9 mouse cellular contexts compared by ENCODE assay signal in the genomic region with DNA sequence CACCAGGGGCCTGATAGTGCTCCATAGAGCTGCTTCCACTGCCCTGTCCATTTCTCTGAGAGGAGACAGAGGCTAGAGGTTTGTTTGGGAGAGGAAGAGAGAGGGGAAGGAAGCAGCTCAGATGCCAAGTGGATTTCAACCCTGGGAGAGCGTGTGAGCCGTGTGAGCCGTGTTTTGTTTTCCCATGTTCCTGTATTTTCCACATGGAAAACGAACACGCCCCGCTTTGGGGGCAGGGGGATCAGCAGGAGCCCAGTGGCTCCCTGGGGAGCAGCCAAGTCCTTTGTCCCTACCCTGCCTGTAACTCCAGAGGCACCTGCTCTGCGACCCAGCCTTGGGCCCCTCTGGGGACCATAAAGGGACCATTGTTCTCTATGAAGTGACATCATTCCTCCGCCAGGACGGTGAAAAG. TPM values are rescaled to one million over a fixed set of nuclear protein-coding genes. Genes with fewer than 3 reads are reported as not detected.
DNase-seq lines count a peak whose midpoint lies in the region; ATAC-seq lines count a peak whose summit lies in the region.
"Had no signal": no experiment of that assay in that cellular context is flagged by ENCODE, and none has a peak within 500 bp of the region (broad histone marks: within the 10 kb centered on the region; RNA-seq: fewer than 3 reads in every experiment).

No protein-coding gene starts in this region.

- H3K27ac ChIP-seq in heart, embryonic 16.5 days (ENCODE audit: low read length), result peak overlapping the region; percentile 98

- 38% methylated on average over 9 of the region's 9 CpGs for WGBS in heart, embryonic 16.5 days

- no peaks in the 10 kb centered on the region for H3K36me3 ChIP-seq in heart, embryonic 16.5 days (ENCODE audit: control insufficient read depth, insufficient read depth)
- peaks cover 34% of the 10 kb centered on the region for H3K36me3 ChIP-seq in megakaryocyte, embryonic 14.5 days (replicated peaks; ENCODE audit: low read length)

- H3K9me3 ChIP-seq in heart, embryonic 16.5 days (replicated peaks; ENCODE audit: control insufficient read depth, low read length), result no peaks in the 10 kb centered on the region
- H3K9me3 ChIP-seq in megakaryocyte, embryonic 14.5 days, result no peaks in the 10 kb centered on the region

- DNase-seq in gastrocnemius, adult 18-20 months (ENCODE audit: low spot score), result peak; percentile 29
- no peak for DNase-seq in gastrocnemius, adult 8-10 months (ENCODE audit: low spot score in 2 of 2)
- peak; percentile 77 for DNase-seq in kidney, postnatal 14 days
- DNase-seq in cerebellum, adult 9-10 months, result no peak
- no peak for DNase-seq in urinary bladder, postnatal 25 days (ENCODE audit: low spot score)
- no peak for DNase-seq in urinary bladder, postnatal 4 days (ENCODE audit: low spot score in 2 of 2)

- peaks cover 46% of the 10 kb centered on the region for H3K4me1 ChIP-seq in heart, embryonic 16.5 days (ENCODE audit: control insufficient read depth, insufficient read depth, low read length)
- peaks cover 96% of the 10 kb centered on the region for H3K4me1 ChIP-seq in megakaryocyte, embryonic 14.5 days

- peak; percentile 26 for ATAC-seq in heart, embryonic 16.5 days (replicated peaks; ENCODE audit: extremely low read depth, insufficient read depth, low FRiP score)

- peak overlapping the region; percentile 17; the same call in 1 of the 2 replicates for H3K4me2 ChIP-seq in heart, embryonic 16.5 days (ENCODE audit: low read depth, low read length)

- H3K9ac ChIP-seq in heart, embryonic 16.5 days (ENCODE audit: low read length), result peak overlapping the region; percentile 63

- no peaks in the 10 kb centered on the region for H3K27me3 ChIP-seq in heart, embryonic 16.5 days (ENCODE audit: control insufficient read depth, insufficient read depth, low read length)
- H3K27me3 ChIP-seq in megakaryocyte, embryonic 14.5 days (replicated peaks), result peaks cover 14% of the 10 kb centered on the region

- no peak overlapping the region for H3K4me3 ChIP-seq in heart, embryonic 16.5 days (ENCODE audit: low read length)
- H3K4me3 ChIP-seq in megakaryocyte, embryonic 14.5 days (replicated peaks), result peak overlapping the region; percentile 86

RNA-seq across cellular contexts. Expression of gene Crybb3, which starts 51.7 kb away (rescaled TPM):
- total RNA-seq in gastrocnemius, adult 18-20 months (2021), result under 1 TPM in 1 of 2 experiments, not detected in 1; 0.31 TPM
- total RNA-seq in gastrocnemius, adult 8-10 months (2022), result under 1 TPM in 2 of 4 experiments, not detected in 2; 0.41 to 0.83 TPM
- 0.91 and 1.1 TPM in 2 replicates for polyA plus RNA-seq in heart, embryonic 16.5 days (2015; fragmentation: Nextera tagmentation; extraction: Ambion mirVana)
- 1.6 and 3.5 TPM in 2 replicates for polyA plus RNA-seq in megakaryocyte, embryonic 14.5 days (2012; ENCODE audit: insufficient read depth, low replicate concordance)
- polyA plus RNA-seq: C2C12 had no signal

Comparison
In these comparisons a context has a peak if more than half of its experiments do, and no peak if none do; other contexts are left out.
1. DNase-seq: peak in gastrocnemius, adult 18-20 months (single experiment) and kidney, postnatal 14 days (single experiment); none in gastrocnemius, adult 8-10 months (0 of 2), cerebellum, adult 9-10 months (single experiment), urinary bladder, postnatal 25 days (single experiment) and urinary bladder, postnatal 4 days (0 of 2).